Mouse (Mus musculus) E14TG2a.4 (cell line): ENCODE measurements around the gene Emc4.

ENCODE experiments used
- CTCF ChIP-seq: conservative IDR thresholded peaks from 2 replicates; pipeline ENCODE4 v1.5.1; 2014; ENCODE audit warnings: low read length
- NANOG ChIP-seq: IDR thresholded peaks from 2 replicates; pipeline ENCODE4 v1.6.1; 2014; ENCODE audit warnings: borderline replicate concordance, low read length, mixed read lengths

GRCm38 (mm10) chr2:112392689-112393088 is 24.9 kb upstream of the Emc4 start:
- no peak for TF ChIP-seq CTCF
- TF ChIP-seq NANOG, result no peak
